Comparison of ENCODE assay signal across 8 mouse cellular contexts in the genomic region with DNA sequence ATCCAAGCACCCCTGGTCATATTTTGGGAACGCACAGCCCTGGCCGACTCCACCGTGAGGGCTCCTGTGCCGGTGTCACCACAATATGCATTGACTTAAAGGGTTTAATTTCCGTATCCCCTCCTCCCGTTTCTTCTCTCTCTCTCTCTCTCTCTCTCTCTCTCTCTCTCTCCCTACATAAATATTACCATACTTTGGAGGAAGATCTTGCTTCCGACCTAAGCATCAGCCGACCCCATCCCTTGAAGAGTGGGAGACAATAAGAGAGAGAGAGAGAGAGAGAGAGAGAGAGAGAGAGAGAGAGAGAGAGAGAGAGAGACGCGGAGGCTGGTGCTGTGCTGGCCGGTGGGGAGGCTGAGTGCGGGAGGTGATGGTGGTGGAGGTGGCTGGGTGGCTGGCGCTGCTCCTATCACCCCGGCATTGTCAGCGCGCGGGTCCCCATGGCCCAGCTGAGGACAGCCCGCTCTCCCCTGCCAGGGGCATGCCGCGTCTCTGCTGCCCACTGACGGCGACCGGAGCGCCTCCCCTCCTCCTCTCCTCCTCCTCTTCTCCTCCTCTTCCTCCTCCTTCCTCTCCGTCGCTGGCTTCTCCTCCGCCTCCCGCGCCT. TPM values are rescaled to one million over a fixed set of nuclear protein-coding genes. Genes with fewer than 3 reads are reported as not detected.
DNase-seq lines count a peak whose midpoint lies in the region; ATAC-seq lines count a peak whose summit lies in the region.
"Had no signal": no experiment of that assay in that cellular context is flagged by ENCODE, and none has a peak within 500 bp of the region (broad histone marks: within the 10 kb centered on the region; RNA-seq: fewer than 3 reads in every experiment).

A gene (minus strand): TSS at position 163 of the 607 bp plus-strand sequence.

- under 1% methylated on average over 16 of the region's 29 CpGs for WGBS in embryonic facial prominence, embryonic 14.5 days
- WGBS in intestine, embryonic 15.5 days, result 0% methylated on average over 19 of the region's 29 CpGs
- WGBS in liver, embryonic 11.5 days, result under 1% methylated on average over 21 of the region's 29 CpGs
- WGBS in stomach, embryonic 16.5 days, result under 1% methylated on average over 19 of the region's 29 CpGs

- no peaks in the 10 kb centered on the region for H3K36me3 ChIP-seq in embryonic facial prominence, embryonic 14.5 days (ENCODE audit: control insufficient read depth, insufficient read depth, low read length)
- no peaks in the 10 kb centered on the region for H3K36me3 ChIP-seq in intestine, embryonic 15.5 days
- no peaks in the 10 kb centered on the region for H3K36me3 ChIP-seq in liver, embryonic 11.5 days (ENCODE audit: control insufficient read depth, insufficient read depth, low read length)
- no peaks in the 10 kb centered on the region for H3K36me3 ChIP-seq in stomach, embryonic 16.5 days (ENCODE audit: control insufficient read depth, insufficient read depth, low read length)

- peak within 1 kb of the TSS; percentile 55 for H3K9ac ChIP-seq in embryonic facial prominence, embryonic 14.5 days (ENCODE audit: low read depth, low read length)
- H3K9ac ChIP-seq in intestine, embryonic 15.5 days, result 0 out of 2 replicates have a peak within 1 kb of the TSS, but pooled peaks have one; percentile 20
- no peak within 1 kb of the TSS for H3K9ac ChIP-seq in liver, embryonic 11.5 days (ENCODE audit: low read depth, low read length)
- peak within 1 kb of the TSS; percentile 58 for H3K9ac ChIP-seq in stomach, embryonic 16.5 days (ENCODE audit: low read length)

- H3K4me1 ChIP-seq in embryonic facial prominence, embryonic 14.5 days (ENCODE audit: control insufficient read depth, insufficient read depth, low read length), result 0 out of 2 replicates have a peak, but pooled peaks cover 4% of the 10 kb centered on the region
- H3K4me1 ChIP-seq in intestine, embryonic 15.5 days (replicated peaks), result peaks cover 7% of the 10 kb centered on the region
- no peaks in the 10 kb centered on the region for H3K4me1 ChIP-seq in liver, embryonic 11.5 days (replicated peaks; ENCODE audit: control insufficient read depth, insufficient read depth, low read length)
- peaks cover 11% of the 10 kb centered on the region for H3K4me1 ChIP-seq in stomach, embryonic 16.5 days (ENCODE audit: control insufficient read depth, insufficient read depth, low read length)

- peak within 1 kb of the TSS; percentile 81 for H3K4me2 ChIP-seq in embryonic facial prominence, embryonic 14.5 days (ENCODE audit: low read depth, low read length)
- peak within 1 kb of the TSS; percentile 87 for H3K4me2 ChIP-seq in intestine, embryonic 15.5 days (replicated peaks)
- peak within 1 kb of the TSS; percentile 66 for H3K4me2 ChIP-seq in liver, embryonic 11.5 days
- H3K4me2 ChIP-seq in stomach, embryonic 16.5 days (ENCODE audit: low read depth, low read length), result peak within 1 kb of the TSS; percentile 89

- DNase-seq in right cerebral cortex, postnatal 10 days (ENCODE audit: low spot score in 2 of 2), result peak; percentile 69 to 70
- no peak for DNase-seq in right cerebral cortex, postnatal 25 days
- DNase-seq in embryonic facial prominence, embryonic 14.5 days (ENCODE audit: low spot score), result no peak
- DNase-seq in liver, embryonic 11.5 days (ENCODE audit: low spot score), result no peak
- no peak for DNase-seq in ovary, postnatal 14 days (ENCODE audit: low spot score)

- H3K9me3 ChIP-seq in embryonic facial prominence, embryonic 14.5 days (ENCODE audit: control insufficient read depth, low read length), result no peaks in the 10 kb centered on the region
- H3K9me3 ChIP-seq in intestine, embryonic 15.5 days, result no peaks in the 10 kb centered on the region
- H3K9me3 ChIP-seq in liver, embryonic 11.5 days (ENCODE audit: control insufficient read depth, low read length), result no peaks in the 10 kb centered on the region
- no peaks in the 10 kb centered on the region for H3K9me3 ChIP-seq in stomach, embryonic 16.5 days (replicated peaks; ENCODE audit: control insufficient read depth, low read length)

- H3K27me3 ChIP-seq in embryonic facial prominence, embryonic 14.5 days (replicated peaks; ENCODE audit: control insufficient read depth, insufficient read depth, low read length), result peaks cover 54% of the 10 kb centered on the region
- H3K27me3 ChIP-seq in intestine, embryonic 15.5 days (replicated peaks), result peaks cover 42% of the 10 kb centered on the region
- H3K27me3 ChIP-seq in liver, embryonic 11.5 days (replicated peaks; ENCODE audit: control insufficient read depth, insufficient read depth, low read length), result peaks cover 44% of the 10 kb centered on the region
- peaks cover 36% of the 10 kb centered on the region for H3K27me3 ChIP-seq in stomach, embryonic 16.5 days (ENCODE audit: control insufficient read depth, insufficient read depth, low read length)

- no peak within 1 kb of the TSS for H3K27ac ChIP-seq in embryonic facial prominence, embryonic 14.5 days (replicated peaks; ENCODE audit: low read depth, low read length)
- 0 out of 2 replicates have a peak within 1 kb of the TSS, but pooled peaks have one; percentile 6 for H3K27ac ChIP-seq in intestine, embryonic 15.5 days
- no peak within 1 kb of the TSS for H3K27ac ChIP-seq in liver, embryonic 11.5 days (ENCODE audit: low read depth, low read length)
- H3K27ac ChIP-seq in stomach, embryonic 16.5 days (ENCODE audit: low read length), result no peak within 1 kb of the TSS

- ATAC-seq in embryonic facial prominence, embryonic 14.5 days (ENCODE audit: low read depth), result peak; percentile 56; the same call in 1 of the 2 replicates
- 0 out of 2 replicates have a peak, but pooled peaks have one; percentile 28 for ATAC-seq in intestine, embryonic 15.5 days
- ATAC-seq in liver, embryonic 11.5 days (replicated peaks; ENCODE audit: low FRiP score), result no peak
- peak; percentile 33; the same call in 1 of the 2 replicates for ATAC-seq in stomach, embryonic 16.5 days (ENCODE audit: insufficient read depth, low FRiP score)

- peak within 1 kb of the TSS; percentile 51 for H3K4me3 ChIP-seq in embryonic facial prominence, embryonic 14.5 days (ENCODE audit: low read depth, low read length)
- H3K4me3 ChIP-seq in intestine, embryonic 15.5 days (replicated peaks), result peak within 1 kb of the TSS; percentile 46
- peak within 1 kb of the TSS; percentile 50 for H3K4me3 ChIP-seq in liver, embryonic 11.5 days (ENCODE audit: low read depth, low read length)
- peak within 1 kb of the TSS; percentile 51 for H3K4me3 ChIP-seq in stomach, embryonic 16.5 days (replicated peaks; ENCODE audit: low read length)
- H3K4me3 ChIP-seq: myocyte had no signal

RNA-seq across cellular contexts. Expression of the gene that starts here (rescaled TPM):
- polyA plus RNA-seq in embryonic facial prominence, embryonic 14.5 days (2014; fragmentation: Nextera tagmentation; extraction: Ambion mirVana), result 0.84 and 1.0 TPM in 2 replicates
- 1.3 and 1.4 TPM in 2 replicates for polyA plus RNA-seq in intestine, embryonic 15.5 days (2015; fragmentation: Nextera tagmentation; extraction: Ambion mirVana)
- 0.16 and 0.41 TPM in 2 replicates for polyA plus RNA-seq in liver, embryonic 11.5 days (2014; fragmentation: Nextera tagmentation; extraction: Ambion mirVana)
- polyA plus RNA-seq in stomach, embryonic 16.5 days (2015; fragmentation: Nextera tagmentation; extraction: Ambion mirVana), result 0.75 and 1.0 TPM in 2 replicates
- polyA plus RNA-seq: myocyte had no signal

Comparison
In these comparisons a context has a peak if more than half of its experiments do, and no peak if none do; other contexts are left out.
1. DNase-seq: peak in right cerebral cortex, postnatal 10 days (2 of 2); none in right cerebral cortex, postnatal 25 days (single experiment), embryonic facial prominence, embryonic 14.5 days (single experiment), liver, embryonic 11.5 days (single experiment) and ovary, postnatal 14 days (single experiment).
2. Peak in every context shown above with its lines, with median percentiles within 50 percentile points of each other: H3K4me2 ChIP-seq and H3K4me3 ChIP-seq.